Mouse (Mus musculus): ENCODE results near the gene Vps45. TPM values are rescaled to one million over a fixed set of nuclear protein-coding genes. Genes with fewer than 3 reads are reported as not detected.
"Not testable (repeated sequence)": the region's sequence is repeated elsewhere in the genome, so short reads cannot be mapped to it uniquely, and the experiment has no call there.

Gene Vps45
- polyA plus RNA-seq, 1 experiment from 2014 or later = 25.9 TPM

DNA sequence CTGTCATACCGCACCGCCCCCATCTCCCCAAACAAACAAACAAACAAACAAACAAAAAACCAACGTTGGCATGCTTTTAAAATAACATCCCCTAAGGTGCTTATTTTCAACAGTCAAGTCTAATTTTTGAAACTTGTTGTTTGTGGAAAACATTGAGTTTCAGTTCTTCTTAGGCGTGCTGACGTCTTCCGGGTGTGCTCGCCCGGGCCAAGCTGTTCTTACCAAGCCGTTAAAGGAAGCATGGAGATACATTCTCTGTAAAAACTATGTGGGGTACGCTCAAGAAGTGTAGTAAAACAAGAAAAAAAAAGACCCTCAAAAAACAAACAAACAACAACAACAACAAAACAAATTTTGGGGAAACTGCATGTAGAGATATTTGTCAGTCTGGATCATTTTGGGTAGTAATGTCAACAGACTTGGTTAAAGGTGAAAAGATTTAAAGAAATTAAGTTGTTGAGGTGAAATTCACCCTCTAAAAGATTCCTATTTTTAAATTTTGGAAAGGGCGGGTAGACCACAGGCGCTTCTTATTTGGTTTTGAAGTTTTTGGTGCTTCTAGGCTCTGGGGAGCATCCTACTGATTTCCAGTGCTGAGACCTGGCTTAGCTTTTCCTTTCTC, 85.9 kb downstream of the Vps45 start:
- no peaks in the 10 kb centered on the region for H3K79me2 ChIP-seq (ENCODE audit: inconsistent target)
- peak overlapping the region; percentile 85 for H3K27ac ChIP-seq
- WGBS (ENCODE audit: missing documents) = 12% methylated on average over 10 of the region's 12 CpGs
- no peaks in the 10 kb centered on the region for H3K36me3 ChIP-seq (ENCODE audit: inconsistent target)
- H3K4me3 ChIP-seq (ENCODE audit: inconsistent target) = no peak overlapping the region

DNA sequence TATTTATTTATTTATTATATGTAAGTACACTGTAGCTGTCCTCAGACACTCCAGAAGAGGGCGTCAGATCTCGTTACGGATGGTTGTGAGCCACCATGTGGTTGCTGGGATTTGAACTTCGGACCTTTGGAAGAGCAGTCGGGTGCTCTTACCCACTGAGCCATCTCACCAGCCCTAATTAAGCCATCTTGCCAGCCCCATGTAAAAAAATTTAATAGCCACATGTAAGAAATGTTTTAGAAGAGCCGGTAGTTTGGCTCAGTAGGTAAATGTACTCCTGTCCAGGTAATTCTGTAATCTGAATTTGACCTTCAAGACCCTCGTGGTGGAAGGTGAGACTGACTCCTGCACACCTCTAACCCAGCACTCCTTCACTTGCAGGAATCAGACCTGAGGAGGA, 87.6 kb downstream of the Vps45 start:
- not testable (repeated sequence) for H3K36me3 ChIP-seq (ENCODE audit: inconsistent target); H3K4me3 ChIP-seq (ENCODE audit: inconsistent target); H3K27ac ChIP-seq; H3K79me2 ChIP-seq (ENCODE audit: inconsistent target)
- 94% methylated on average over 4 of the region's 7 CpGs for WGBS (ENCODE audit: missing documents)

GRCm38 (mm10) chr3:95969277-95969676, 89.0 kb downstream of the Vps45 start:
- Histone ChIP-seq H3K27ac (peak overlapping the region; percentile 28), H3K79me2 (ENCODE audit: inconsistent target) (no peaks in the 10 kb centered on the region), H3K4me3 (ENCODE audit: inconsistent target) (no peak overlapping the region), H3K36me3 (ENCODE audit: inconsistent target) (no peaks in the 10 kb centered on the region)
- WGBS (ENCODE audit: missing documents) = 75% methylated on average over 1 of the region's 1 CpGs

GRCm38 (mm10) chr3:95965518-95966451, 92.5 kb downstream of the Vps45 start:
- Histone ChIP-seq H3K79me2 (ENCODE audit: inconsistent target) (no peaks in the 10 kb centered on the region), H3K27ac (no peak overlapping the region), H3K4me3 (ENCODE audit: inconsistent target) (no peak overlapping the region), H3K36me3 (ENCODE audit: inconsistent target) (no peaks in the 10 kb centered on the region)
- WGBS (ENCODE audit: missing documents) = 14% methylated on average over 7 of the region's 7 CpGs

- H3K36me3 ChIP-seq (ENCODE audit: inconsistent target) = no peaks in the 10 kb centered on the region
- no peak overlapping the region for H3K27ac ChIP-seq
- no peak overlapping the region for H3K4me3 ChIP-seq (ENCODE audit: inconsistent target)
- 56% methylated on average over 4 of the region's 4 CpGs for WGBS (ENCODE audit: missing documents)
- H3K79me2 ChIP-seq (ENCODE audit: inconsistent target) = no peaks in the 10 kb centered on the region
Observed at GRCm38 (mm10) chr3:95963681-95964080, 94.6 kb downstream of the Vps45 start.

DNA sequence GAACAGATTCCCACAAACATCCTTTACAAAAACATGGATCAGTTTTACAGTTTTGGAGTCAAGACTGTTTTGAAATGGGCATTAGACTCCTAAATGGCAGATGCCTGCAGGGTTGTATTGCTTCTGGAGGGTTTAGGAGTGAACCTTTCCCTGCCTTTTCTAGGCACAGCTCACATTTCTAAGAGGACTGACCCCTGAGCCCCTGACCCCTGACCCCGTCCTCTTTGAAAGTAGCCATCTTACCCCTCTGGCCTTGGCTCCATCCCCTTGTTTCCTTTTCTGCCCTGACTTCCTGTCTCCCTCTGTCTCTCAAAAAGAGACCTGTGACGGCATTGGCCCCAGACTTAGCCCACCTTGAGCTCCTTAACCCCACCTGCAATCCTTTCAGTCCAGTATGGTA, 95.0 kb downstream of the Vps45 start:
- Histone ChIP-seq H3K36me3 (ENCODE audit: inconsistent target) (no peaks in the 10 kb centered on the region), H3K4me3 (ENCODE audit: inconsistent target) (no peak overlapping the region), H3K27ac (no peak overlapping the region), H3K79me2 (ENCODE audit: inconsistent target) (no peaks in the 10 kb centered on the region)
- WGBS (ENCODE audit: missing documents) = 63% methylated on average over 2 of the region's 2 CpGs

GRCm38 (mm10) chr3:95962182-95962581, 96.1 kb downstream of the Vps45 start:
- H3K79me2 ChIP-seq (ENCODE audit: inconsistent target); H3K36me3 ChIP-seq (ENCODE audit: inconsistent target); H3K4me3 ChIP-seq (ENCODE audit: inconsistent target); H3K27ac ChIP-seq: not testable (repeated sequence)
- WGBS (ENCODE audit: missing documents) = 99% methylated on average over 7 of the region's 8 CpGs

DNA sequence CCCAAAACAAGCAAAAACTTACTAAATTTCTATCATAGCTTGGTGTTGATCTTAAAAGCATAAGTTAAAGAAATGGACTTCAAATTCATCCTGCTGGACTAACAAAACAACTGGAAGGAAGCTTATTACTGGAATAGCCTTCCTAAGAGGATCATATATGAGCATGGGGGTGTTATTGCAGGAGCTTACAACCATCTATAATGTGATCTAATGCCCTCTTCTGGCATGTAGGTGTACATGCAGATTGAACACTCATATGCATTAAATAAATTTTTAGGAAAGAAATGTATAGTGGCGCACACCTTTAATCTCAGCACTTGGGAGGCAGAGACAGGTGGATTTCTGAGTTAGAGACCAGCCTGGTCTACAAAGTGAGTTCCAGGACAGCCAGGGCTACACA, 98.5 kb downstream of the Vps45 start:
- Histone ChIP-seq H3K79me2 (ENCODE audit: inconsistent target) (no peaks in the 10 kb centered on the region), H3K4me3 (ENCODE audit: inconsistent target) (no peak overlapping the region), H3K36me3 (ENCODE audit: inconsistent target) (no peaks in the 10 kb centered on the region), H3K27ac (no peak overlapping the region)
- WGBS (ENCODE audit: missing documents) = no CpG with 5 or more reads among the region's 1 CpGs

GRCm38 (mm10) chr3:95959082-95959481, 99.2 kb downstream of the Vps45 start:
- WGBS (ENCODE audit: missing documents) = 70% methylated on average over 5 of the region's 5 CpGs
- Histone ChIP-seq H3K4me3 (ENCODE audit: inconsistent target) (no peak overlapping the region), H3K27ac (no peak overlapping the region), H3K79me2 (ENCODE audit: inconsistent target) (no peaks in the 10 kb centered on the region), H3K36me3 (ENCODE audit: inconsistent target) (no peaks in the 10 kb centered on the region)

GRCm38 (mm10) chr3:95957359-95958148, 100.7 kb downstream of the Vps45 start:
- H3K27ac ChIP-seq = no peak overlapping the region
- no peaks in the 10 kb centered on the region for H3K79me2 ChIP-seq (ENCODE audit: inconsistent target)
- WGBS (ENCODE audit: missing documents) = 28% methylated on average over 8 of the region's 8 CpGs

GRCm38 (mm10) chr3:95955318-95955717, 102.9 kb downstream of the Vps45 start:
- Histone ChIP-seq H3K79me2 (ENCODE audit: inconsistent target) (no peaks in the 10 kb centered on the region), H3K27ac (no peak overlapping the region), H3K4me3 (ENCODE audit: inconsistent target) (no peak overlapping the region), H3K36me3 (ENCODE audit: inconsistent target) (no peaks in the 10 kb centered on the region)
- 92% methylated on average over 5 of the region's 5 CpGs for WGBS (ENCODE audit: missing documents)

More at GRCm38 (mm10) chr3:95957359-95958148, 100.7 kb downstream of the Vps45 start:
- H3K4me3 ChIP-seq (ENCODE audit: inconsistent target) = no peak overlapping the region
- H3K36me3 ChIP-seq (ENCODE audit: inconsistent target) = no peaks in the 10 kb centered on the region

- WGBS (ENCODE audit: missing documents) = 92% methylated on average over 8 of the region's 12 CpGs
- H3K36me3 ChIP-seq (ENCODE audit: inconsistent target); H3K4me3 ChIP-seq (ENCODE audit: inconsistent target); H3K79me2 ChIP-seq (ENCODE audit: inconsistent target): not testable (repeated sequence)
- peak overlapping the region; percentile 46 for H3K27ac ChIP-seq
Observed at GRCm38 (mm10) chr3:95954648-95955173, 103.6 kb downstream of the Vps45 start.

- Histone ChIP-seq H3K27ac (0 out of 2 replicates have a peak overlapping the region, but pooled peaks have one; percentile 46), H3K79me2 (ENCODE audit: inconsistent target) (no peaks in the 10 kb centered on the region), H3K4me3 (ENCODE audit: inconsistent target) (no peak overlapping the region), H3K36me3 (ENCODE audit: inconsistent target) (no peaks in the 10 kb centered on the region)
- 53% methylated on average over 3 of the region's 3 CpGs for WGBS (ENCODE audit: missing documents)
Observed at GRCm38 (mm10) chr3:95953522-95953921, 104.7 kb downstream of the Vps45 start.

DNA sequence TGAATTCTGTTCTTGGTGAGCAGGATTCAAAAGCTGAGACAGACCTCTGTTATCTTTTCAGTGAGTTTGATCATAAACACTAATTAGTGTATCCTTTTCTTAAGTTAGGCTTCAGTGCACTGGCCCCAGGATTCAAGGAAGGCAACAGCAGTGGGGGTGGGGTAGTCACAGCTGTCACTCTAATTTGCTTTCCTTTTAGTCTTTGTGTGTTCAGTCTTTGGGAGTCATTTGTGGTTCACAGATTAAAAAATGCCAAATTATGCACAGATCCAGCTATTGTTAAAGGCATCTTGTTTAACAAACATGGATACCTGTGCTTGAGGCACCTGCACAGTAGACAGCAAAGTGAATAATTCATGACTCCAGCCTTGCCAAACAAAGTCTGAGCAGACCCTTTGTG, 105.2 kb downstream of the Vps45 start:
- Histone ChIP-seq H3K4me3 (ENCODE audit: inconsistent target) (no peak overlapping the region), H3K36me3 (ENCODE audit: inconsistent target) (no peaks in the 10 kb centered on the region), H3K79me2 (ENCODE audit: inconsistent target) (no peaks in the 10 kb centered on the region), H3K27ac (no peak overlapping the region)

Measured in macrophage (primary cell).